In genomic region chr5:99202074-99202837, GRCm38 (mm10) we compare ENCODE assay signal across 7 mouse cellular contexts.
DNase-seq lines count a peak whose midpoint lies in the region; ATAC-seq lines count a peak whose summit lies in the region.

No protein-coding gene starts in this region.

- 54% methylated on average over 15 of the region's 15 CpGs for WGBS in forebrain, embryonic 12.5 days
- WGBS in hindbrain, embryonic 12.5 days = 64% methylated on average over 15 of the region's 15 CpGs
- 49% methylated on average over 15 of the region's 15 CpGs for WGBS in lung, embryonic 16.5 days

- peak overlapping the region; percentile 25 for H3K4me2 ChIP-seq in forebrain, embryonic 12.5 days
- peak overlapping the region; percentile 36 for H3K4me2 ChIP-seq in hindbrain, embryonic 12.5 days (replicated peaks)
- H3K4me2 ChIP-seq in lung, embryonic 16.5 days (ENCODE audit: low read depth, low read length) = peak overlapping the region; percentile 45

- H3K4me1 ChIP-seq in forebrain, embryonic 12.5 days = no peaks in the 10 kb centered on the region
- H3K4me1 ChIP-seq in hindbrain, embryonic 12.5 days = no peaks in the 10 kb centered on the region
- no peaks in the 10 kb centered on the region for H3K4me1 ChIP-seq in lung, embryonic 16.5 days (replicated peaks; ENCODE audit: control insufficient read depth, insufficient read depth, low read length)

- peaks cover 8% of the 10 kb centered on the region; the same call in 1 of the 2 replicates for H3K27me3 ChIP-seq in forebrain, embryonic 12.5 days
- H3K27me3 ChIP-seq in hindbrain, embryonic 12.5 days = peaks cover 6% of the 10 kb centered on the region; the same call in 1 of the 2 replicates
- peaks cover 3% of the 10 kb centered on the region; the same call in 1 of the 2 replicates for H3K27me3 ChIP-seq in lung, embryonic 16.5 days (ENCODE audit: control insufficient read depth, insufficient read depth, low read depth, low read length)

- no peak overlapping the region for H3K27ac ChIP-seq in forebrain, embryonic 12.5 days
- H3K27ac ChIP-seq in hindbrain, embryonic 12.5 days = no peak overlapping the region
- no peak overlapping the region for H3K27ac ChIP-seq in lung, embryonic 16.5 days (ENCODE audit: low read length)

- H3K9me3 ChIP-seq in forebrain, embryonic 12.5 days = no peaks in the 10 kb centered on the region
- H3K9me3 ChIP-seq in hindbrain, embryonic 12.5 days (replicated peaks) = no peaks in the 10 kb centered on the region
- no peaks in the 10 kb centered on the region for H3K9me3 ChIP-seq in lung, embryonic 16.5 days (ENCODE audit: control insufficient read depth, low read length)

- peak; percentile 44; the same call in 1 of the 2 replicates for ATAC-seq in forebrain, embryonic 12.5 days (ENCODE audit: low FRiP score)
- ATAC-seq in hindbrain, embryonic 12.5 days (ENCODE audit: low FRiP score) = peak; percentile 46
- ATAC-seq in lung, embryonic 16.5 days (ENCODE audit: low read depth) = peak; percentile 52

- no peaks in the 10 kb centered on the region for H3K36me3 ChIP-seq in forebrain, embryonic 12.5 days (replicated peaks)
- no peaks in the 10 kb centered on the region for H3K36me3 ChIP-seq in hindbrain, embryonic 12.5 days
- no peaks in the 10 kb centered on the region for H3K36me3 ChIP-seq in lung, embryonic 16.5 days (ENCODE audit: control insufficient read depth, insufficient read depth, low read length)

- no peak overlapping the region for H3K9ac ChIP-seq in forebrain, embryonic 12.5 days
- H3K9ac ChIP-seq in hindbrain, embryonic 12.5 days = no peak overlapping the region
- H3K9ac ChIP-seq in lung, embryonic 16.5 days (ENCODE audit: low read length) = no peak overlapping the region

- H3K4me3 ChIP-seq in forebrain, embryonic 12.5 days (replicated peaks) = no peak overlapping the region
- no peak overlapping the region for H3K4me3 ChIP-seq in hindbrain, embryonic 12.5 days
- peak overlapping the region; percentile 28 for H3K4me3 ChIP-seq in lung, embryonic 16.5 days (ENCODE audit: low read length)

- DNase-seq in MN1 (ENCODE audit: low spot score) = peak; percentile 8
- peak; percentile 51 for DNase-seq in brain, embryonic 18.5 days (ENCODE audit: low read depth, low spot score)
- peak; percentile 70 for DNase-seq in layer of hippocampus, adult 9-10 months (ENCODE audit: low spot score)
- DNase-seq in ovary, postnatal 36 days (ENCODE audit: low spot score) = peak; percentile 33

Comparison
In these comparisons a context has a peak if more than half of its experiments do, and no peak if none do; other contexts are left out.
1. DNase-seq: peak in every context shown above with its lines; median percentile 70 in layer of hippocampus, adult 9-10 months; 51 in brain, embryonic 18.5 days; 33 in ovary, postnatal 36 days; 8 in MN1.